9 mouse cellular contexts compared by ENCODE assay signal in genomic region chr9:121877052-121877740, GRCm38 (mm10). TPM values are rescaled to one million over a fixed set of nuclear protein-coding genes. Genes with fewer than 3 reads are reported as not detected.
DNase-seq lines count a peak whose midpoint lies in the region; ATAC-seq and TF ChIP-seq lines count a peak whose summit lies in the region.
"Had no signal": no experiment of that assay in that cellular context is flagged by ENCODE, and none has a peak within 500 bp of the region (broad histone marks: within the 10 kb centered on the region; RNA-seq: fewer than 3 reads in every experiment).

No protein-coding gene starts in this region.

- TF ChIP-seq CTCF in heart, adult 2 months (IDR thresholded peaks at IDR 0.05) = peak; percentile 98
- peak; percentile 96 for TF ChIP-seq CTCF in E14TG2a.4 (conservative IDR thresholded peaks at IDR 0.05; ENCODE audit: low read length)

- intact Hi-C loops in heart, adult 2 months (cut with DNase I) = loop anchor here (1.0 kb wide), 2 partner anchors 31 to 46 kb away; no protein-coding TSS in a partner anchor
- intact Hi-C loops in heart, postnatal 25 days (cut with DNase I) = loop anchor here (1.0 to 5.0 kb wide), 2 partner anchors 30 to 110 kb away; no protein-coding TSS in a partner anchor

- H3K4me3 ChIP-seq in heart, adult 2 months = no peak overlapping the region
- no peak overlapping the region for H3K4me3 ChIP-seq in E14TG2a.4 (replicated peaks; ENCODE audit: low read length)

- peaks cover 7% of the 10 kb centered on the region for H3K9me3 ChIP-seq in E14TG2a.4 (ENCODE audit: low read length)

- peak; percentile 77 for ATAC-seq in frontal cortex, adult (ENCODE audit: low TSS enrichment)
- peak; percentile 53; the same call in 1 of the 2 replicates for ATAC-seq in megakaryocyte, adult 5-6 weeks (ENCODE audit: poor library complexity, severe bottlenecking)

- H3K9ac ChIP-seq in heart, adult 2 months (ENCODE audit: low read depth, low read length) = no peak overlapping the region

- no peaks in the 10 kb centered on the region for H3K27me3 ChIP-seq in heart, adult 2 months (ENCODE audit: control insufficient read depth, insufficient read depth, low read length)
- no peaks in the 10 kb centered on the region; the same call in 1 of the 2 replicates for H3K27me3 ChIP-seq in E14TG2a.4 (ENCODE audit: insufficient read depth, low read length)

- TF ChIP-seq EP300 in heart, adult 2 months (IDR thresholded peaks at IDR 0.05; ENCODE audit: insufficient read depth, low read depth, low read length) = peak; percentile 44; the same call in 1 of the 2 replicates

- no peaks in the 10 kb centered on the region for H3K79me2 ChIP-seq in heart, adult 2 months (replicated peaks; ENCODE audit: control insufficient read depth, insufficient read depth, low read length)

- 6% methylated on average over 3 of the region's 3 CpGs for whole genome bisulfite sequencing in heart, adult 2 months

- no peak for TF ChIP-seq POLR2A in heart, adult 2 months (IDR thresholded peaks at IDR 0.05; ENCODE audit: insufficient read depth, low read depth, low read length)

- no peak overlapping the region for H3K27ac ChIP-seq in heart, adult 2 months

- no peak for DNase-seq in heart, adult 2 months
- DNase-seq in heart, postnatal 25 days (ENCODE audit: low spot score) = no peak
- DNase-seq in cerebellum, adult 11 months = peak; percentile 55
- DNase-seq in layer of hippocampus, adult 9-10 months (ENCODE audit: low spot score) = peak; percentile 78
- no peak for DNase-seq in spleen, adult 18-20 months

- no peaks in the 10 kb centered on the region for H3K36me3 ChIP-seq in heart, adult 2 months (ENCODE audit: control insufficient read depth, insufficient read depth, low read length)
- H3K36me3 ChIP-seq in E14TG2a.4 (ENCODE audit: insufficient read depth, low read length) = no peaks in the 10 kb centered on the region

- H3K4me1 ChIP-seq in heart, adult 2 months (ENCODE audit: control insufficient read depth, insufficient read depth, low read length) = peaks cover 5% of the 10 kb centered on the region
- 0 out of 2 replicates have a peak, but pooled peaks cover 10% of the 10 kb centered on the region for H3K4me1 ChIP-seq in E14TG2a.4 (replicated peaks; ENCODE audit: low read depth, low read length)

RNA-seq across cellular contexts. Expression of gene Higd1a, which starts 19.0 kb away (rescaled TPM):
- 100 to 1,000 TPM; 198 to 199 TPM for total RNA-seq in heart, adult 2 months (2021)
- 71.7 and 106 TPM in 2 replicates for polyA plus RNA-seq in heart, adult 2 months (2012; rRNA removed)
- total RNA-seq in heart, postnatal 25 days (2021) = 100 to 1,000 TPM; 208 to 239 TPM
- total RNA-seq in megakaryocyte, adult 5-6 weeks (2015) = 64.0 and 80.3 TPM in 2 replicates
- 9.5 and 13.5 TPM in 2 replicates for total RNA-seq in megakaryocyte, adult 5-6 weeks (2017)

RNA-seq across cellular contexts. Expression of gene Ackr2, which starts 21.0 kb away (rescaled TPM):
- total RNA-seq in heart, adult 2 months (2021) = 1 to 10 TPM in 1 of 2 experiments, under 1 TPM in 1; 0.84 to 2.4 TPM
- polyA plus RNA-seq in heart, adult 2 months (2012; rRNA removed) = 3.1 and 3.5 TPM in 2 replicates
- total RNA-seq in heart, postnatal 25 days (2021) = 1 to 10 TPM; 2.5 to 3.7 TPM
- total RNA-seq in megakaryocyte, adult 5-6 weeks (2015) = not detected in 2 replicates
- total RNA-seq in megakaryocyte, adult 5-6 weeks (2017) = not detected in 2 replicates

RNA-seq across cellular contexts. Expression of gene Ccdc13, which starts 37.9 kb away (rescaled TPM):
- not detected for total RNA-seq in heart, adult 2 months (2021)
- polyA plus RNA-seq in heart, adult 2 months (2012; rRNA removed) = 0.32 and 0.49 TPM in 2 replicates
- not detected for total RNA-seq in heart, postnatal 25 days (2021)
- total RNA-seq in megakaryocyte, adult 5-6 weeks (2015) = not detected in 2 replicates
- total RNA-seq in megakaryocyte, adult 5-6 weeks (2017) = not detected in 2 replicates

RNA-seq across cellular contexts. Expression of gene Cyp8b1, which starts 38.9 kb away (rescaled TPM):
- total RNA-seq in heart, adult 2 months (2021) = not detected
- polyA plus RNA-seq in heart, adult 2 months (2012; rRNA removed) = 0.06 and 0.15 TPM in 2 replicates
- total RNA-seq in heart, postnatal 25 days (2021) = not detected
- total RNA-seq in megakaryocyte, adult 5-6 weeks (2015) = not detected in 2 replicates
- 0.18 TPM in 1 of 2 replicates, not detected in the other for total RNA-seq in megakaryocyte, adult 5-6 weeks (2017)
- total RNA-seq: layer of hippocampus, adult 8-10 months had no signal

Comparison
In these comparisons a context has a peak if more than half of its experiments do, and no peak if none do; other contexts are left out.
1. DNase-seq: peak in cerebellum, adult 11 months (single experiment) and layer of hippocampus, adult 9-10 months (single experiment); none in heart, adult 2 months (0 of 2), heart, postnatal 25 days (single experiment) and spleen, adult 18-20 months (0 of 2).